Mouse (Mus musculus) C2C12 (cell line): Measurements from ENCODE around the gene Dnajc13. TPM values are rescaled to one million over a fixed set of nuclear protein-coding genes. Genes with fewer than 3 reads are reported as not detected.

Experiments
- H3K27me3 ChIP-seq: one replicate; pipeline ENCODE4 v1.6.1; 2011; ENCODE audit not compliant: control insufficient read depth, insufficient read depth, insufficient read length
- H3K36me3 ChIP-seq: one replicate; pipeline ENCODE4 v1.6.1; 2011; ENCODE audit not compliant: control insufficient read depth, insufficient read depth
- H3K4me3 ChIP-seq: one replicate; pipeline ENCODE4 v1.5.1; 2011; ENCODE audit warnings: mild to moderate bottlenecking, control low read depth; ENCODE audit not compliant: poor library complexity, insufficient read depth, severe bottlenecking
- H3K79me2 ChIP-seq: one replicate; pipeline ENCODE4 v1.6.1; 2011; ENCODE audit not compliant: control insufficient read depth, insufficient read depth
- H3K79me3 ChIP-seq: one replicate; pipeline ENCODE4 v1.6.1; 2011; ENCODE audit warnings: low read depth, control low read depth
- H3ac ChIP-seq: one replicate; pipeline ENCODE3; 2011; ENCODE audit warnings: low read depth; ENCODE audit not compliant: control insufficient read depth, insufficient read length
- CEBPB ChIP-seq: IDR thresholded peaks from one replicate; pipeline ENCODE4 v1.6.1; 2011; ENCODE audit warnings: low read depth, mild to moderate bottlenecking, control low read depth, moderate library complexity
- CTCF ChIP-seq: IDR thresholded peaks from one replicate; pipeline ENCODE4 v1.5.1; 2011; ENCODE audit not compliant: control insufficient read depth, insufficient read depth, insufficient read length
- FOSL1 ChIP-seq: IDR thresholded peaks from one replicate; pipeline ENCODE4 v1.8.0; 2011; ENCODE audit warnings: mild to moderate bottlenecking, low read length; ENCODE audit not compliant: poor library complexity, insufficient read depth, severe bottlenecking
- MAX ChIP-seq: IDR thresholded peaks from one replicate; pipeline ENCODE4 v1.6.1; 2011; ENCODE audit warnings: mild to moderate bottlenecking, control low read depth
- MYOD1 ChIP-seq: IDR thresholded peaks from one replicate; pipeline ENCODE4 v1.6.1; 2011; ENCODE audit warnings: low read depth; ENCODE audit not compliant: control insufficient read depth, insufficient read length
- MYOG ChIP-seq: IDR thresholded peaks from one replicate; pipeline ENCODE4 v1.6.1; 2011; ENCODE audit not compliant: control insufficient read depth, insufficient read length; ENCODE audit errors: extremely low read depth
- USF1 ChIP-seq: IDR thresholded peaks from one replicate; pipeline ENCODE4 v1.6.1; 2011; ENCODE audit warnings: low read depth, mild to moderate bottlenecking, control low read depth, moderate library complexity
- polyA plus RNA-seq: library from polyadenylated mRNA; unstranded; fragments of >200 nt; fragmentation: generic; extraction: Trizol; gene quantifications from one replicate; pipeline ENCODE4 v1.2.1, GENCODE M21; 2012; ENCODE audit warnings: missing spikeins

Gene Dnajc13
- polyA plus RNA-seq, 1 experiment = 13.5 TPM

GRCm38 (mm10) chr9:104240146-104240545 lies 22.6 kb downstream of the Dnajc13 start:
- Histone ChIP-seq H3K27me3 (no peaks in the 10 kb centered on the region), H3K4me3 (no peak overlapping the region), H3K79me3 (peaks cover 19% of the 10 kb centered on the region), H3K79me2 (peaks cover 50% of the 10 kb centered on the region), H3ac (no peak overlapping the region), H3K36me3 (peaks cover 19% of the 10 kb centered on the region)
- TF ChIP-seq MYOG (no peak), CTCF (no peak), MAX (no peak), MYOD1 (no peak), FOSL1 (no peak), CEBPB (no peak), USF1 (no peak)

- no peak for TF ChIP-seq MYOG
- TF ChIP-seq FOSL1 = no peak
- TF ChIP-seq CEBPB = no peak
- TF ChIP-seq MYOD1 = no peak
- no peak for TF ChIP-seq USF1
- TF ChIP-seq MAX = no peak
- H3K79me2 ChIP-seq = peaks cover 48% of the 10 kb centered on the region
- H3K36me3 ChIP-seq = peaks cover 19% of the 10 kb centered on the region
Observed at GRCm38 (mm10) chr9:104239076-104239475, 23.7 kb downstream of the Dnajc13 start.

GRCm38 (mm10) chr9:104236256-104236930 lies 26.3 kb downstream of the Dnajc13 start:
- Histone ChIP-seq H3ac (no peak overlapping the region), H3K79me2 (peaks cover 26% of the 10 kb centered on the region), H3K36me3 (peaks cover 27% of the 10 kb centered on the region), H3K27me3 (no peaks in the 10 kb centered on the region), H3K79me3 (peaks cover 10% of the 10 kb centered on the region), H3K4me3 (no peak overlapping the region)
- TF ChIP-seq MYOG = no peak
- TF ChIP-seq FOSL1 = no peak
- TF ChIP-seq CTCF = no peak
- TF ChIP-seq USF1 = no peak
- TF ChIP-seq MAX = no peak
- no peak for TF ChIP-seq MYOD1
- TF ChIP-seq CEBPB = no peak

More at GRCm38 (mm10) chr9:104239076-104239475, 23.7 kb downstream of the Dnajc13 start:
- Histone ChIP-seq H3K79me3 (peaks cover 19% of the 10 kb centered on the region), H3K27me3 (no peaks in the 10 kb centered on the region), H3ac (no peak overlapping the region), H3K4me3 (no peak overlapping the region)

GRCm38 (mm10) chr9:104235751-104236150 lies 27.0 kb downstream of the Dnajc13 start:
- H3K79me2 ChIP-seq = peaks cover 22% of the 10 kb centered on the region
- no peak overlapping the region for H3ac ChIP-seq
- no peak for TF ChIP-seq MYOD1
- no peak for TF ChIP-seq USF1
- TF ChIP-seq CEBPB = no peak
- TF ChIP-seq MYOG = no peak

GRCm38 (mm10) chr9:104233815-104234214 lies 28.9 kb downstream of the Dnajc13 start:
- H3ac ChIP-seq = no peak overlapping the region
- H3K4me3 ChIP-seq = no peak overlapping the region
- peaks cover 1% of the 10 kb centered on the region for H3K79me3 ChIP-seq
- TF ChIP-seq FOSL1 (no peak), MAX (no peak)
- no peaks in the 10 kb centered on the region for H3K27me3 ChIP-seq
- H3K79me2 ChIP-seq = peaks cover 3% of the 10 kb centered on the region
- H3K36me3 ChIP-seq = peaks cover 44% of the 10 kb centered on the region

More at GRCm38 (mm10) chr9:104235751-104236150, 27.0 kb downstream of the Dnajc13 start:
- Histone ChIP-seq H3K4me3 (no peak overlapping the region), H3K27me3 (no peaks in the 10 kb centered on the region), H3K36me3 (peaks cover 32% of the 10 kb centered on the region), H3K79me3 (peaks cover 7% of the 10 kb centered on the region)

- no peaks in the 10 kb centered on the region for H3K79me3 ChIP-seq
- H3K36me3 ChIP-seq = peaks cover 50% of the 10 kb centered on the region
- H3K27me3 ChIP-seq = no peaks in the 10 kb centered on the region
- H3ac ChIP-seq = no peak overlapping the region
- TF ChIP-seq USF1 = no peak
- TF ChIP-seq CEBPB = no peak
- TF ChIP-seq CTCF = no peak
- no peak for TF ChIP-seq FOSL1
- TF ChIP-seq MAX = no peak
- no peak for TF ChIP-seq MYOD1
- TF ChIP-seq MYOG = no peak
- no peaks in the 10 kb centered on the region for H3K79me2 ChIP-seq
- no peak overlapping the region for H3K4me3 ChIP-seq
Observed at GRCm38 (mm10) chr9:104233060-104233459, 29.7 kb downstream of the Dnajc13 start.
